Mouse (Mus musculus) frontal cortex, postnatal 10 days (tissue): Measurements from ENCODE around the gene Gstm5.
A peak's percentile ranks its signal among the peaks of the same experiment; 100 is the strongest.

Source experiments
- DNase-seq, 2 experiments: peaks; one replicate each; pipeline ENCODE4 v3.0.0; 2022; ENCODE audit warnings: low spot score in 2 of 2, mixed read lengths in 1 of 2

Gstm5 gene

GRCm38 (mm10) chr3:107931670-107932069 is 36.0 kb downstream of the Gstm5 start, which contains the start of gene Gstm7:
Gstm7 (minus strand) TSS chr3:107931817.
- peak; percentile 96 to 98 for DNase-seq

- DNase-seq, result no peak
Measured at GRCm38 (mm10) chr3:107932128-107932527, 36.5 kb downstream of the Gstm5 start.

GRCm38 (mm10) chr3:107935268-107935667 is 39.6 kb downstream of the Gstm5 start:
- DNase-seq, result no peak

- DNase-seq, result no peak
Measured at GRCm38 (mm10) chr3:107935888-107936287, 40.3 kb downstream of the Gstm5 start.

- DNase-seq, result peak in 1 of 2 experiments; percentile 53
Measured at GRCm38 (mm10) chr3:107939403-107939802, 43.8 kb downstream of the Gstm5 start.

GRCm38 (mm10) chr3:107939830-107940229 is 44.2 kb downstream of the Gstm5 start:
- DNase-seq, result peak in 1 of 2 experiments; percentile 54

GRCm38 (mm10) chr3:107940524-107940923 is 44.9 kb downstream of the Gstm5 start:
- no peak for DNase-seq

- DNase-seq, result no peak
Measured at GRCm38 (mm10) chr3:107941261-107941660, 45.6 kb downstream of the Gstm5 start.

- no peak for DNase-seq
Measured at GRCm38 (mm10) chr3:107943239-107943990, 47.8 kb downstream of the Gstm5 start, which contains the start of gene Gstm6. Gstm6 (minus strand) TSS chr3:107943749.

GRCm38 (mm10) chr3:107945729-107946128 is 50.1 kb downstream of the Gstm5 start:
- no peak for DNase-seq
